8 mouse cellular contexts compared by ENCODE assay signal in genomic region chr6:73314923-73315603, GRCm38 (mm10).
DNase-seq lines count a peak whose midpoint lies in the region; ATAC-seq and TF ChIP-seq lines count a peak whose summit lies in the region.

No protein-coding gene starts in this region.

- H3K27me3 ChIP-seq in heart, adult 2 months (ENCODE audit: control insufficient read depth, insufficient read depth, low read length), result no peaks in the 10 kb centered on the region
- H3K27me3 ChIP-seq in kidney, adult 2 months (replicated peaks; ENCODE audit: control insufficient read depth, insufficient read depth, low read length), result no peaks in the 10 kb centered on the region
- H3K27me3 ChIP-seq in liver, adult 2 months (ENCODE audit: control insufficient read depth, insufficient read depth, low read length), result no peaks in the 10 kb centered on the region
- H3K27me3 ChIP-seq in midbrain, postnatal 0 days (ENCODE audit: insufficient read depth, low read length), result peaks cover 8% of the 10 kb centered on the region; the same call in 1 of the 2 replicates
- no peaks in the 10 kb centered on the region for H3K27me3 ChIP-seq in testis, adult 2 months (ENCODE audit: control insufficient read depth, insufficient read depth, low read length)

- H3K27ac ChIP-seq in heart, adult 2 months, result no peak overlapping the region
- H3K27ac ChIP-seq in kidney, adult 2 months (ENCODE audit: insufficient read depth, low read depth, low read length), result no peak overlapping the region
- no peak overlapping the region for H3K27ac ChIP-seq in liver, adult 2 months (replicated peaks; ENCODE audit: insufficient read depth, low read depth, low read length)
- peak overlapping the region; percentile 55 for H3K27ac ChIP-seq in midbrain, postnatal 0 days (ENCODE audit: low read depth, low read length)
- peak overlapping the region; percentile 43; the same call in 1 of the 2 replicates for H3K27ac ChIP-seq in testis, adult 2 months (ENCODE audit: control insufficient read depth, insufficient read depth, low read depth, low read length)

- no peaks in the 10 kb centered on the region for H3K79me2 ChIP-seq in heart, adult 2 months (replicated peaks; ENCODE audit: control insufficient read depth, insufficient read depth, low read length)
- no peaks in the 10 kb centered on the region for H3K79me2 ChIP-seq in liver, adult 2 months (ENCODE audit: control insufficient read depth, insufficient read depth, low read length)

- no peak for TF ChIP-seq EP300 in heart, adult 2 months (IDR thresholded peaks at IDR 0.05; ENCODE audit: insufficient read depth, low read depth, low read length)

- H3K9ac ChIP-seq in heart, adult 2 months (ENCODE audit: low read depth, low read length), result peak overlapping the region; percentile 35
- no peak overlapping the region for H3K9ac ChIP-seq in liver, adult 2 months (ENCODE audit: low read depth, low read length)
- H3K9ac ChIP-seq in midbrain, postnatal 0 days (replicated peaks; ENCODE audit: low read length, poor library complexity, severe bottlenecking), result peak overlapping the region; percentile 48

- H3K36me3 ChIP-seq in heart, adult 2 months (ENCODE audit: control insufficient read depth, insufficient read depth, low read length), result no peaks in the 10 kb centered on the region
- no peaks in the 10 kb centered on the region for H3K36me3 ChIP-seq in kidney, adult 2 months (ENCODE audit: control insufficient read depth, insufficient read depth, low read length)
- no peaks in the 10 kb centered on the region for H3K36me3 ChIP-seq in liver, adult 2 months (ENCODE audit: control insufficient read depth, insufficient read depth, low read length)
- H3K36me3 ChIP-seq in midbrain, postnatal 0 days (ENCODE audit: insufficient read depth, low read length), result no peaks in the 10 kb centered on the region
- no peaks in the 10 kb centered on the region for H3K36me3 ChIP-seq in testis, adult 2 months (ENCODE audit: control insufficient read depth, insufficient read depth, low read length)

- no peak for TF ChIP-seq CTCF in heart, adult 2 months (IDR thresholded peaks at IDR 0.05)
- no peak for TF ChIP-seq CTCF in kidney, adult 2 months (conservative IDR thresholded peaks at IDR 0.05; ENCODE audit: insufficient read depth, insufficient read length, low read depth, low read length)
- TF ChIP-seq CTCF in liver, adult 2 months (IDR thresholded peaks at IDR 0.05; ENCODE audit: low read depth, low read length), result no peak
- TF ChIP-seq CTCF in midbrain, postnatal 0 days (IDR thresholded peaks at IDR 0.05), result no peak
- no peak for TF ChIP-seq CTCF in testis, adult 2 months (IDR thresholded peaks at IDR 0.05; ENCODE audit: control insufficient read depth, insufficient read depth, insufficient replicate concordance, low read depth, low read length)

- intact Hi-C loops in heart, adult 2 months (cut with DNase I), result no loop called here

- peak; percentile 84 for ATAC-seq in midbrain, postnatal 0 days (ENCODE audit: low FRiP score)

- TF ChIP-seq POLR2A in heart, adult 2 months (IDR thresholded peaks at IDR 0.05; ENCODE audit: insufficient read depth, low read depth, low read length), result no peak
- no peak for TF ChIP-seq POLR2A in kidney, adult 2 months (IDR thresholded peaks at IDR 0.05; ENCODE audit: low read depth, low read length)
- no peak for TF ChIP-seq POLR2A in liver, adult 2 months (IDR thresholded peaks at IDR 0.05; ENCODE audit: extremely low read depth, insufficient read depth, low read length)
- TF ChIP-seq POLR2A in testis, adult 2 months (IDR thresholded peaks at IDR 0.05; ENCODE audit: control insufficient read depth, low read depth, low read length), result no peak

- H3K9me3 ChIP-seq in midbrain, postnatal 0 days (ENCODE audit: low read length), result no peaks in the 10 kb centered on the region

- DNase-seq in spleen, postnatal 36 days (ENCODE audit: low spot score in 2 of 2), result peak; percentile 1 to 3
- DNase-seq in spleen, postnatal 14 days (ENCODE audit: low spot score in 2 of 2), result no peak
- DNase-seq in embryo, embryonic 11 days, result peak; percentile 94
- DNase-seq in heart, adult 2 months, result peak; percentile 9 to 30
- peak; percentile 64 for DNase-seq in kidney, adult 2 months
- peak; percentile 19 for DNase-seq in liver, adult 2 months (ENCODE audit: extremely low read depth, low read depth, low spot score)
- DNase-seq in midbrain, postnatal 0 days (ENCODE audit: low spot score), result peak; percentile 95

- H3K4me1 ChIP-seq in heart, adult 2 months (ENCODE audit: control insufficient read depth, insufficient read depth, low read length), result peaks cover 2% of the 10 kb centered on the region; the same call in 1 of the 2 replicates
- H3K4me1 ChIP-seq in kidney, adult 2 months (ENCODE audit: control insufficient read depth, insufficient read depth, low read length), result no peaks in the 10 kb centered on the region
- H3K4me1 ChIP-seq in liver, adult 2 months (ENCODE audit: control insufficient read depth, insufficient read depth, low read length), result no peaks in the 10 kb centered on the region; the same call in 1 of the 2 replicates
- no peaks in the 10 kb centered on the region for H3K4me1 ChIP-seq in midbrain, postnatal 0 days (ENCODE audit: insufficient read depth, low read length)
- peaks cover 11% of the 10 kb centered on the region for H3K4me1 ChIP-seq in testis, adult 2 months (ENCODE audit: control insufficient read depth, insufficient read depth, low read length)

- peak overlapping the region; percentile 14; the same call in 1 of the 2 replicates for H3K4me3 ChIP-seq in heart, adult 2 months
- H3K4me3 ChIP-seq in kidney, adult 2 months (ENCODE audit: insufficient read depth, low read depth, low read length), result peak overlapping the region; percentile 46
- H3K4me3 ChIP-seq in liver, adult 2 months (ENCODE audit: insufficient read depth, low read depth, low read length), result no peak overlapping the region
- peak overlapping the region; percentile 45 for H3K4me3 ChIP-seq in midbrain, postnatal 0 days (ENCODE audit: low read depth, low read length)
- peak overlapping the region; percentile 63 for H3K4me3 ChIP-seq in testis, adult 2 months (ENCODE audit: control insufficient read depth, low read depth, low read length)

- WGBS in heart, adult 2 months, result 1% methylated on average over 17 of the region's 17 CpGs
- WGBS in kidney, adult 2 months, result 1% methylated on average over 17 of the region's 17 CpGs
- 4% methylated on average over 17 of the region's 17 CpGs for WGBS in liver, adult 2 months
- under 1% methylated on average over 17 of the region's 17 CpGs for WGBS in midbrain, postnatal 0 days

- peak overlapping the region; percentile 72 for H3K4me2 ChIP-seq in midbrain, postnatal 0 days (ENCODE audit: low read depth, low read length, poor library complexity, severe bottlenecking)

Comparison
In these comparisons a context has a peak if more than half of its experiments do, and no peak if none do; other contexts are left out.
1. DNase-seq: peak in spleen, postnatal 36 days (2 of 2), embryo, embryonic 11 days (single experiment), heart, adult 2 months (2 of 2), kidney, adult 2 months (single experiment), liver, adult 2 months (single experiment) and midbrain, postnatal 0 days (single experiment); none in spleen, postnatal 14 days (0 of 2).
2. H3K27ac ChIP-seq: peak in midbrain, postnatal 0 days (single experiment) and testis, adult 2 months (single experiment); none in heart, adult 2 months (single experiment), kidney, adult 2 months (single experiment) and liver, adult 2 months (single experiment).